Mouse (Mus musculus): ENCODE results near the gene Btrc.
A peak's percentile ranks its signal among the peaks of the same experiment; 100 is the strongest.
"Not testable (repeated sequence)": the region's sequence is repeated elsewhere in the genome, so short reads cannot be mapped to it uniquely, and the experiment has no call there.

Btrc gene

DNA sequence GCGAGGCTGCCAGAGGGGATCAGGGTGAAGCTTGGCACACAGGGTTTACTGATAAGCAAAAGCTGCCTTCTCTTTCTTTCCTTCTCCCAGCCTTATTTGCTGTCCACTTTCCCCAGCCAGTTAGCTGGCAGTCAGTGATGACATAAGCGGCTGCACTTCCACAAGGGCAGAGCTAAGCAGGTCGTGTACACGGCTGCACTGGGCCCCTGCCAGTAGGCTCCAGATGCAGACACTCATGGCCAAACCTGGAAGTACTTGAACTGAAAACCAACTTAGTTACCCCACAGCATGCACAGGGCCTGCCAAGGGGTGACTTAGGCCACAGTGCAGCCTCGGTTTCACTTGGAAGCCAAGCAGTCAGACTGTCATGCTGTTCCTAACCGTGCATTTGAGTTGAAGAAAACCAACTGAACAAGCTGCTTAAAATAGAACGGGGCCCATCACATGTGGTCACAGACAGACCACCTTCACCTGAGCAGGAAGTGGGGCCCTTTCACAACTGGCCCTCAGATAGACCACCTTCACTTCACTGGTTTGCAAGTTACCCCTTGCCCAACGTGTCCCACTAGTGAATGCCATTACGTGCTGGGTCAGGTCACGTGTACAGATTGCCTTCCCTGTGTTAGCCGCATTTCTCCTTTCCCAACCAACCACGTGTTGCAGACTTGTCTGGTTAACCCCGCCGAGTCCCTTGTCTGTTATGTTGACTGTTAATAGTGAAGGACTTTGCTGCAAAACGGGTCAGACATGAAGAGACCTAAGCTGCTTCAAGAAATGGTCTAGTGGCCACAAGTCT lies 166.9 kb downstream of the Btrc start:
- DNase-seq (ENCODE audit: low read depth, low spot score), result no peak

DNA sequence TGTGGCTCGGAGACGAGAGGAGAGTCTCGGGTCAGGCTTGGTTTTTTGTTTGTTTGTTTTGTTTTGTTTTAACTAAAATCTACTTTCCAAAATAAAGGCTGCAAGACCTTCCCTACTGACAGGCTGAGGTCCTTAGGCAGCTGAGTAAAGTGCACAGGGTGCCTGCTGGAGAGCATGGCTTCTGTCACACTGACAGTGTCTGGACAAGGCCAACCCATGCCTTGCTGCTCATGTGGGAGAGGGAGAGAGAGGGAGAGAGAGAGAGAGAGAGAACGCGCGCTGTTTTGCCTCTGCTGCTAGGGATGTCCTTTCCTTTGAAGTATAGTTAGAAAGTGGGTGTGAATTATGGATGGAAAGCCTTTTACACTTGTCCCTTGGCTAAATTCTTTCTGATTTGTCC lies 168.0 kb downstream of the Btrc start:
- no peak for DNase-seq (ENCODE audit: low read depth, low spot score)

GRCm38 (mm10) chr19:45533617-45534016 lies 170.1 kb downstream of the Btrc start:
- no peak for DNase-seq (ENCODE audit: low read depth, low spot score)

DNA sequence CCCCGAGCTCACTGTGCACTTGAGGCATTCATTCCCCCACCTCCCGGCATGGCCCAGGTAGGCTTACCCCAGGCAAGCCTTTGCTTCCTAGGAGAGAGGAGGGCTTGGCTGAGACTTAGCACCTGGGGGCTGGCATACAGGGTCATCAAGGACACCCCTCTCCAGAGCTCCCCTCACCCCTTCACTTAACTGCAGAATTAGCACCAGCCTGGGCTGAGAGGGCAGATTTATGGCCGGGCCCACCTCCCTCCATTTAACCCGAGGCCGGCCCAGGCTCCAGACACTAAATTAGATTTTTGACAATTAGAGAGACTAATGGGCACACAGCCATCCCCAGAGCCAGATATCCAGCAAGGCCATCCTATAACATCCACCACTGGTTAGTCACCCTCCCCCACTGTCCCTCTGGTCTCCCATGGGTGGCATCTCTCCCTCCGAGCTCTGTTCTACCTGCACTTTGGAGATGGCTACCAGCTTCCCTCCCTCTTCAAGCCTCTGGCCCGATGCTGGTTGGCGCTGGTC lies 171.7 kb downstream of the Btrc start:
- DNase-seq (ENCODE audit: low read depth, low spot score), result no peak

DNA sequence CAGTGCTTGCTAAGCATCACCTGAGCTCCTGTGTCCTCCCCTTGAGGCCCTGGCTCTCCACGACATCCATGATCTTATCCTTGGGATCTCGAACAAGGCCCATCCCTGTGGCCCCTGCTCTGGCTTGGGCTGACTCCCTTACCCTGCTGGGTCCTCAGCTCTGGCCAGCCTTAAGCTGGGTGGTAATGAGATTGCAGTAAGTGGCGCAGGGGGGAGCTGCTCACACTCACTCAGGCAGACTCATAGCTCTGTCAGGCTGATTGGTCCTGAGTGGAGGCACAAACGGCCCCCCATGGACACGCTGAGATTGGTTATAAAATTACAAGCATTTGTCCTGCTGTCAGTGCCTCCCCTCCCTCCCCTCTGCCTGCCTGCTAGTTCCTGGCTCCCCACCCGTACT lies 172.4 kb downstream of the Btrc start:
- no peak for DNase-seq (ENCODE audit: low read depth, low spot score)

DNA sequence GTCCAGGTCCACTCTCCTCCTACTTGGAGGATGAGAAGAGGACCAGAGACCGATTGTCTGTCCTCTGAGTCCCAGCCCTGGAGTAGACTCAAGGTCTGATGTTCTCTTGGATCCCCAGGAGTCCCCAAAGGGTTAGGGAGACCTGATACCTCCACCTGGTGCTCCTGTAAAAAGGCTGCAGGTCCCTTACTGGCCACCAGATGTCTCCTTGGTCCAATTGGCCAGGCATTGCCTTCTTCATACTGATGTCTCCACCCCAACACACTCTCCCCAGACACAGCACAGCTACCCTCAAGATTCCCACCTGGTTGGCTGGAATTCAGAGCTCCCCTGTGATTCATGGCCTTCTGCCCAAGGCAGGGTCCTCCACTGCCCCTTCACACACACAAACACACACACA lies 174.0 kb downstream of the Btrc start:
- no peak for DNase-seq (ENCODE audit: low read depth, low spot score)

GRCm38 (mm10) chr19:45540657-45541408 lies 177.3 kb downstream of the Btrc start:
- no peak for DNase-seq (ENCODE audit: low read depth, low spot score)

DNA sequence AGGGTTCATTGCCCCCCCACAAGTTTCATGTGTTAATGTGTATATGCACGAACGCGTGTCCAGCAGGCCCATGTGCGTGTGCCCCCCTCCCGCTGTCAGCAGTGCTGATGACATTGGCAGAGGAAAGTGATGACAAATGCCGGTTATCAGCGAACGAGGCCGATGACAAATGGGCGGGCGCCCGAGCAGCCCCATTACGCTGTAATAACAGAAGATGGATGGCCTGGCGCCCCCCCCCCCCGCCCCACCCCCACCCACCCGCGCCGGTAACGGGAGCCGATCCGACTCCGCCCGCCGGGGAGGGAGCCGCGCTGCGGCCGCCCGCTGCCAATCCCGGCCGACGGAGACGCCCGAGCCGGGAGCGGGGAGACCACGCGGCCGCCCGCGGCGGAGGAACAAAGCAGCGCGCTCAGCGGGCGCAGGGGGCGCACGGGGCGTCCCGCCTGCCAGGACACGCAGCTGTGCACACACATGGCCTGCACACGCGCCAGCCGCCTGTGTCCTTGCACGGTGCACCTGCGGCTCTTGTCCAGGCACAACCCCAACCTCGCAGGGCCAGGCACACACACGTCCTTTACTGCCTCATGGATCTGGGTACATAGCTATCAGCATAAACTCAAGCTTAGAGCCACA lies 178.0 kb downstream of the Btrc start:
- DNase-seq (ENCODE audit: low read depth, low spot score), result no peak

- DNase-seq (ENCODE audit: low read depth, low spot score), result no peak
Observed at GRCm38 (mm10) chr19:45542061-45542460, 178.5 kb downstream of the Btrc start.

GRCm38 (mm10) chr19:45544152-45544924 lies 180.8 kb downstream of the Btrc start:
- no peak for DNase-seq (ENCODE audit: low read depth, low spot score)

DNA sequence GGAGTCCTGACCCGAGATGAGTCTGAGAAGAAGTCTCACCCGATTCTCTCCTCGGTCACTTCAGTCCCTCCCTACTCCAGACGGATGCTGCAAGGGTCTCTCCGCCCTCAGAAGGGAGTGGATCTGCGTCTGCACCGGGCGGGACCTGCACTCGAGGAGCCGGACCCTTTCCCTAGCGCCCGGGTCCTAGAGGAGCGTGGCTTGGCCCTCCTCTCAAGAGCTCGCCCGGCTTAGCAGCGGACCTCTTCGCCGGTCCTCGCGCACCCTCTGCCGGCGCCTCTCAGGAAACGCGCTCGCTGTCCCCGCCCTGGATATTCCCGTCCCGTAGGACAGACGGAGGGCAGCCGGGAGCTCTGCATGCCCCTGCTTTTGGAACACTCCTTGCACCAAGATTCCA lies 181.4 kb downstream of the Btrc start:
- no peak for DNase-seq (ENCODE audit: low read depth, low spot score)

GRCm38 (mm10) chr19:45548196-45548595 lies 184.7 kb downstream of the Btrc start:
- DNase-seq (ENCODE audit: low read depth, low spot score), result not testable (repeated sequence)

DNA sequence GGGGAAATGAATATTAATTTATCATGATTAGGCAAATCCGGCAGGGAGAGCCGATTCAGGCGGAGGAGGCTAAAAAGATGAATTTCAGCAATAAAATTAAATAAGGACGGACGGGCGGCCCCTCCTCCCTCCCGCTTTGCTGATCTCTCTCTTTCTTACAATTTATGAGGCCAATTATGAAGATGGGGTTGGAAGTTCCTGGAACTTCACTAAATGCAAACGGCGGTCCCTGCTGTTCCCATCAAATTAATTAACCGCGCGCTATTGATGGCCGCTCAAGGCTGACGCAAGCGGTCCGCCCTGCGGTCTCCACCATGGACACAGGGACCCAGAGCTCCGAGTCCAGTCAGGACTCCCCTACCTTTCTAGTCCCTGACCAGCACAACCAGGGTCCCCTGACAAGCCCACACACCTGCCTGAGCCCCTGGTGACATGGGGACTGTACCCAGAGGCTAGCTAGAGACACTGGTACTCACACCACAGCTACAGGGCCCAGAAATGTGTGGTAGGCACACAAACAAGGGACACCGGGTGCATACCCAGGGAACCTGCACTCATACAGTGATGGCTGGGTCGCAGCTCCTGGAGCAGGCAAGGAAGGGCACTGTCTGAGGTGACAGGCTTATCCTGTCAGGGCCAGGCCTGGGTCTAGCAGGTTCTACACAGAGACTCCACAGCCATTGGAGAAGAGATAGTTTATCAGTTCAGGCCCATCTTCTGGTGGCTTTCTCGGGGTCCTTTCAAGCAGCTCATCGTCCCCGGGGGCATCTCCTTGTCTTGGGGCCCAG lies 185.8 kb downstream of the Btrc start:
- DNase-seq (ENCODE audit: low read depth, low spot score), result no peak

DNA sequence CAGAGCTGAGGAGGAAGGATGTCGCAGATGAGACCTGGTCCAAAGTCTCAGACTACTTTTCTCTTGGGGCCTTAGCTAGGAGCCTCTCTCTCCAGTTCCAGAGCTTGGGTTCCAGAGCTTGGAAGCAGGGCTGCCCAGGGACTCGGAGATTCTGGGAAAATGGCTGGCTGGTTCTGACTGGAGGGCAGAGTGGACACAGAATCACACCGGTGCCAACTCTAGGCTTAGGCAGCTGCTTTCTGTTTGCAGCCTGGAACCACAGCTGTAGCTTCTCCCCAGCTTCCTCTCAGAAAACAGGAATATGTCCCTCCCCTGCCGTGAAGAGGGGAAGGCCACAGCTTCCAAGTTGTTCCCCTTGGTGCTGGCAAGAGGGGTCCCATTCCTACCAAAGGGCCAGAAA lies 186.4 kb downstream of the Btrc start:
- no peak for DNase-seq (ENCODE audit: low read depth, low spot score)

DNA sequence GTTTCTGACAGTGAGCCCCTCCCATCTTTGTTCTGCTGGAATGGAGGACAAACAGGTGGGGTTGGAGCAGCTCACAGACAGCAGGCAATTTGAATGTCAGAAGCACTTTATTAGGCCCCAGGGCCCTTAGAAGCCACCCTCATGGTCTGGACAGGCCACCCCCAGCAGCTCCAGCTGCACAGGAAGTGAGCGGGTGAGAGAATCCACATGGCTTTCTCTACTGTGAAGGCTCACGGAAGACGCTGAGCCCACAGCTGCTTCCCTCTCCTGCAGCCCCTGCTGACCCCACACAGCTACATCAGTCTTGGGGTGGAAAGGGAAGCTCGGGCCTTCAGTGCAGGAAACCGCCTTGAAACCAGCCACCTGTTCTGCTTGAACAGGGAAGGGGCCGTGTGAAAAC lies 188.7 kb downstream of the Btrc start:
- no peak for DNase-seq (ENCODE audit: low read depth, low spot score)

DNA sequence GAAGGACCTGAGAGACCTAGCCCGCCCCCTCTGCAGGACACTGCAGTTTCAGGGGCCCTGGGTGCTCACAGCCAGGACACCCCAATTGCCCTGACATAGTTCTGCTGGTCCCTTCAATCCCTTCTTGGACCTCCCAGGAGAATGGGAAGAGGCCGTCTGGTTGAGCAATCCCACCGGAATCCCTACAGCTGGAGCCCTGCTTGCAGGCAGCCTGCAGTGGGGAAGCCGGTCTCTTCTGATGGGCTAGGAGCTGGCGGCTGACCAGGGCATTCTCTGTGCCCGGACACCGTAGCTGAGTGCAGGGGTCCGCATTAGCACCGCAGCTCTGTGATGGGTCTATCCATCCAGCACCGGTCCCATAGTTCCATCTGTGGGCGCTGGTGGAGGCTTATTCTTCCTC lies 190.6 kb downstream of the Btrc start:
- no peak for DNase-seq (ENCODE audit: low read depth, low spot score)

GRCm38 (mm10) chr19:45560153-45560890 lies 196.8 kb downstream of the Btrc start, which contains the start of the genes Poll and Gm17018:
Gene Poll (minus strand): TSS chr19:45560531.
Gene Gm17018 (plus strand): TSS chr19:45560615.
- DNase-seq (ENCODE audit: low read depth, low spot score), result peak; percentile 62

DNA sequence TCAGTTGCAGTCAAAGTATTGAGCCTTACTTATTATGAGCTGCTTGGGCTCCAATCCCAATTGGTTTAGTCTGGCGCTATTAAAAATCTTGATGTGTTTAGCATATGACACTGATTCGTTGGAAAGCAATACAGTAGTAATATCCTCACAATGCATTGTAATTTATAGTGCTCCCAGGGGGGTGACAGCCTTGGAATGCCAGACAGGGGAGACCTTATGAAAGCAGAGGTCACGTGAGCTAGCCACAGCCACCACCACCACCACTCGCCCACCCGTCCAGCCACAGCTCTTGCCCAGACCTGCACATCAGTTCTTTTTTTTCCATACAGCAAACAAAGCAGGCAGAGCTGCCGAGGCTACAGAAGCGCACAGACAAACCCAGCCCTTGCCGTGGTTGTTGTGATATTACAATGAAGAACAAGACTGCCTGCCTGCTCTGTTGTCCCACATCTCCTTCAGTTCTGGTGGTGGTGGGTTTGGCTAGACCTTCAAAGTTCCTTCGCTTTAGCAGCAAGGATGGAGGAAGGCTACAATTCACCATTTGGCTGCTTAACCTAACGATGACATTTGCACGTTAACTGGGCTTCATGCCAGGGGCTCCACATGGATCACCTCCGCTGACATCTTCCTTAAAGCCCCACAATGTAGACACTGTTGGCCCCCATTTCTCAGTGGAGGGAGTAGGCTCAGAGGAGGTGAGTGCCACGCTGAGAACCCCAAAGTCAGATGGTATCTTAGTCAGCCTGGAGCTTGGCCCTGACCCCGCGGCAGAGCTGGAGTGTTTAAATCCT lies 202.6 kb downstream of the Btrc start:
- DNase-seq (ENCODE audit: low read depth, low spot score), result no peak

DNA sequence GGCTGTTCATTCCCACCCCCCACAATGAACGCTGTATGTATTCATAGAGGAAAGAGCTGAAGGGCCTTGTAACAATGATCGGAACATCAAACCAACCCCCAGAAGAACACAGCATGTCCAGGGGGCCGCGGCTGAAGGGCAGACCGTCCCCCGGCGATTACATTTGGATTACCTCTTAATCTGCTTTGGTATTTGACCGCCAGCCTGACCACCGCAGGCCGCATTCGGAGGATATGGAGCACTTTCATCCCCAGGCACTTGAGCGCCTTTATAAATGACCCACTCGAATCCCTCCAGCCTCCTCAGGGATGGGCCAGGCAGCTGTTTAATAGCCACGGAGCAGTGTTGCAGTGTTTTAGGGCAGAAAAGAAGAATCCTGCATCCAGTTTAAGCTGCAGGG lies 203.8 kb downstream of the Btrc start:
- DNase-seq (ENCODE audit: low read depth, low spot score), result no peak

Data from telencephalon, adult 2 months (tissue).